10 mouse cellular contexts compared by ENCODE assay signal in genomic region chr17:46724477-46725084, GRCm38 (mm10). TPM values are rescaled to one million over a fixed set of nuclear protein-coding genes. Genes with fewer than 3 reads are reported as not detected.
"Had no signal": no experiment of that assay in that cellular context is flagged by ENCODE, and none has a peak within 500 bp of the region (broad histone marks: within the 10 kb centered on the region; RNA-seq: fewer than 3 reads in every experiment).

No protein-coding gene starts in this region.

- H3K4me1 ChIP-seq: midbrain, embryonic 15.5 days had no signal

- H3K4me3 ChIP-seq: kidney, embryonic 15.5 days; midbrain, embryonic 15.5 days; neural tube, embryonic 12.5 days had no signal

- H3K9ac ChIP-seq: liver, embryonic 14.5 days; midbrain, embryonic 15.5 days; neural tube, embryonic 12.5 days had no signal

- ATAC-seq: midbrain, embryonic 15.5 days had no signal

- H3K4me2 ChIP-seq: kidney, embryonic 15.5 days; midbrain, embryonic 15.5 days; neural tube, embryonic 12.5 days had no signal

- DNase-seq: kidney, adult 2 months; kidney, postnatal 14 days; lung, adult 2 months; spleen, adult 18-20 months had no signal

- H3K9me3 ChIP-seq: kidney, embryonic 15.5 days; midbrain, embryonic 15.5 days; neural tube, embryonic 12.5 days had no signal

- H3K27ac ChIP-seq: kidney, embryonic 15.5 days; liver, embryonic 14.5 days; midbrain, embryonic 15.5 days; neural tube, embryonic 12.5 days had no signal

RNA-seq across cellular contexts. Expression of gene Ptcra, which starts 38.9 kb away (rescaled TPM):
- polyA plus RNA-seq: large intestine, adult 2 months; lung, adult 2 months; lung, postnatal 0 days had no signal
